Mouse (Mus musculus): ENCODE data around the gene Ctnnbl1.

DNA sequence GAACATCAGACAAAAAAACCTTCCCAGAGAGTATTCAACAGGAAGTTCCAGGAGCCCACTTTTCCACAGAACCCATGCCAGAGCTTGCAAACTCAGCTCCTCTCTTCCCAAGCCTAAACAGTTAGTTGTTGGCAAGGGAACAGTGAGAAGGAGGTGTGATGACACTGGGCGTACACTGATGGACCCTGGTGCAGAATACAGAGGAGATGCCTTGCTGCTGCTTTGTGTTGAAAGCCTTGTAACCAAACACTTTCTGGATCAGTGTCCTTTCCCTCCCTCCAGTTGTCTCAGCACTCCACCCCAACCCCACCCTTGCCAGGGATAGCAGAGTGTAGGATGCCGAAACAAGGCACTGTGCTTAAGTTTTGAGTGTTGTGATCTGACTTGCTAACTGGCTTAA lies 107.5 kb downstream of the Ctnnbl1 start:
- no peak for TF ChIP-seq POLR2A (IDR thresholded peaks at IDR 0.05; ENCODE audit: borderline replicate concordance, extremely low read depth, low read depth, low read length)
- TF ChIP-seq CTCF (IDR thresholded peaks at IDR 0.05; ENCODE audit: insufficient read depth, low read length): no peak

Measured in lung, adult 2 months (tissue).